Mouse (Mus musculus) myocyte (in vitro differentiated cells): ENCODE results near the gene Tha1. TPM values are rescaled to one million over a fixed set of nuclear protein-coding genes. Genes with fewer than 3 reads are reported as not detected.

Source experiments
- H3K27me3 ChIP-seq: one replicate; pipeline ENCODE4 v1.6.1; 2011; ENCODE audit not compliant: control insufficient read depth, insufficient read depth, insufficient read length
- H3K36me3 ChIP-seq: one replicate; pipeline ENCODE4 v1.6.1; 2011; ENCODE audit not compliant: control insufficient read depth, insufficient read depth
- H3K4me2 ChIP-seq: one replicate; pipeline ENCODE4 v1.6.1; 2011; ENCODE audit warnings: low read depth, control low read depth
- H3K4me3 ChIP-seq: one replicate; pipeline ENCODE4 v1.5.1; 2011; ENCODE audit warnings: mild to moderate bottlenecking, control low read depth, moderate library complexity
- H3K79me2 ChIP-seq: one replicate; pipeline ENCODE4 v1.6.1; 2011; ENCODE audit not compliant: control insufficient read depth, insufficient read depth
- H3ac ChIP-seq: one replicate; pipeline ENCODE4 v1.6.1; 2011; ENCODE audit not compliant: control insufficient read depth, insufficient read length
- CEBPB ChIP-seq: IDR thresholded peaks from 2 replicates; pipeline ENCODE4 v1.6.1; 2011; ENCODE audit warnings: mild to moderate bottlenecking, moderate library complexity; ENCODE audit not compliant: poor library complexity, insufficient read depth, severe bottlenecking
- E2F4 ChIP-seq: IDR thresholded peaks from one replicate; pipeline ENCODE4 v1.6.1; 2011; ENCODE audit warnings: mild to moderate bottlenecking, control low read depth, moderate library complexity; ENCODE audit not compliant: insufficient read depth
- MAX ChIP-seq: IDR thresholded peaks from one replicate; pipeline ENCODE4 v1.6.1; 2011; ENCODE audit warnings: low read depth, mild to moderate bottlenecking, control low read depth
- MYOD1 ChIP-seq, 3 experiments: IDR thresholded peaks; one replicate each; pipeline ENCODE4 v1.6.1; 2011; ENCODE audit warnings: control low read depth in 2 of 3, low read depth in 2 of 3, mild to moderate bottlenecking in 2 of 3, moderate library complexity in 1 of 3; ENCODE audit not compliant: insufficient read length in 2 of 3, control insufficient read depth in 1 of 3
- MYOG ChIP-seq, 3 experiments: IDR thresholded peaks; one replicate each; pipeline ENCODE4 v1.6.1; 2011; ENCODE audit warnings: control low read depth in 2 of 3, low read depth in 2 of 3, mild to moderate bottlenecking in 2 of 3; ENCODE audit not compliant: insufficient read length in 2 of 3, control insufficient read depth in 1 of 3, insufficient read depth in 1 of 3
- POLR2A ChIP-seq: IDR thresholded peaks from one replicate; pipeline ENCODE4 v1.6.1; 2011; ENCODE audit warnings: low read depth, mild to moderate bottlenecking, control low read depth, moderate library complexity; ENCODE audit not compliant: insufficient read length
- POLR2AphosphoS2 ChIP-seq: IDR thresholded peaks from one replicate; pipeline ENCODE4 v1.6.1; 2011; ENCODE audit warnings: low read depth, control low read depth; ENCODE audit not compliant: insufficient read length
- REST ChIP-seq: IDR thresholded peaks from one replicate; pipeline ENCODE4 v1.6.1; 2011; ENCODE audit warnings: mild to moderate bottlenecking, control low read depth, moderate library complexity; ENCODE audit not compliant: insufficient read depth, insufficient read length
- SRF ChIP-seq: IDR thresholded peaks from one replicate; pipeline ENCODE4 v1.6.1; 2011; ENCODE audit warnings: low read depth; ENCODE audit not compliant: control insufficient read depth, insufficient read length
- TCF12 ChIP-seq: IDR thresholded peaks from one replicate; pipeline ENCODE4 v1.6.1; 2011; ENCODE audit warnings: mild to moderate bottlenecking, control low read depth; ENCODE audit not compliant: poor library complexity, insufficient read depth, severe bottlenecking
- TCF3 ChIP-seq: IDR thresholded peaks from one replicate; pipeline ENCODE4 v1.6.1; 2011; ENCODE audit warnings: low read depth, control low read depth; ENCODE audit not compliant: insufficient read length
- USF1 ChIP-seq: IDR thresholded peaks from one replicate; pipeline ENCODE4 v1.6.1; 2011; ENCODE audit warnings: low read depth, mild to moderate bottlenecking, control low read depth, moderate library complexity
- polyA plus RNA-seq: library from polyadenylated mRNA; unstranded; fragments of >200 nt; fragmentation: generic; extraction: Trizol; gene quantifications from one replicate; pipeline ENCODE4 v1.2.1, GENCODE M21; 2012; ENCODE audit warnings: missing spikeins

The Tha1 gene
- polyA plus RNA-seq, 1 experiment = 2.5 TPM

- Histone ChIP-seq H3K4me2 (no peak overlapping the region), H3ac (no peak overlapping the region), H3K36me3 (no peaks in the 10 kb centered on the region), H3K79me2 (no peaks in the 10 kb centered on the region), H3K4me3 (no peak overlapping the region), H3K27me3 (no peaks in the 10 kb centered on the region)
- TF ChIP-seq TCF12 (no peak), USF1 (no peak), SRF (no peak), REST (no peak), POLR2A (no peak)
Observed at GRCm38 (mm10) chr11:117870688-117871365, 2.5 kb downstream of the Tha1 start.

- H3K36me3 ChIP-seq = no peaks in the 10 kb centered on the region
- no peak overlapping the region for H3K4me3 ChIP-seq
- no peak overlapping the region for H3K4me2 ChIP-seq
- H3ac ChIP-seq = no peak overlapping the region
- H3K27me3 ChIP-seq = no peaks in the 10 kb centered on the region
- no peak for TF ChIP-seq MYOG (IDR thresholded peaks at IDR 0.05; ENCODE audit: control insufficient read depth in 1 of 3, insufficient read depth in 1 of 3, insufficient read length in 2 of 3, low read depth in 2 of 3)
- H3K79me2 ChIP-seq = no peaks in the 10 kb centered on the region
Observed at GRCm38 (mm10) chr11:117865988-117866387, 7.3 kb downstream of the Tha1 start.

GRCm38 (mm10) chr11:117864805-117865204, 8.5 kb downstream of the Tha1 start:
- no peaks in the 10 kb centered on the region for H3K36me3 ChIP-seq
- H3K27me3 ChIP-seq = no peaks in the 10 kb centered on the region
- H3K4me2 ChIP-seq = no peak overlapping the region
- TF ChIP-seq TCF3 (no peak), SRF (no peak), TCF12 (no peak), POLR2A (no peak), E2F4 (no peak), MYOD1 (IDR thresholded peaks at IDR 0.05; ENCODE audit: control insufficient read depth in 1 of 3, insufficient read length in 2 of 3, low read depth in 2 of 3) (no peak), POLR2AphosphoS2 (no peak), REST (no peak), MYOG (IDR thresholded peaks at IDR 0.05; ENCODE audit: control insufficient read depth in 1 of 3, insufficient read depth in 1 of 3, insufficient read length in 2 of 3, low read depth in 2 of 3) (no peak), MAX (no peak), CEBPB (no peak), USF1 (no peak)
- H3K79me2 ChIP-seq = no peaks in the 10 kb centered on the region
- no peak overlapping the region for H3ac ChIP-seq
- H3K4me3 ChIP-seq = no peak overlapping the region

GRCm38 (mm10) chr11:117863174-117863856, 10.0 kb downstream of the Tha1 start:
- Histone ChIP-seq H3K36me3 (no peaks in the 10 kb centered on the region), H3K27me3 (no peaks in the 10 kb centered on the region), H3K4me2 (no peak overlapping the region), H3K79me2 (no peaks in the 10 kb centered on the region), H3K4me3 (no peak overlapping the region), H3ac (no peak overlapping the region)
- TF ChIP-seq TCF12 (no peak), REST (no peak), CEBPB (no peak), MAX (no peak), E2F4 (no peak), TCF3 (no peak), SRF (no peak), MYOG (IDR thresholded peaks at IDR 0.05; ENCODE audit: control insufficient read depth in 1 of 3, insufficient read depth in 1 of 3, insufficient read length in 2 of 3, low read depth in 2 of 3) (no peak), MYOD1 (IDR thresholded peaks at IDR 0.05; ENCODE audit: control insufficient read depth in 1 of 3, insufficient read length in 2 of 3, low read depth in 2 of 3) (no peak), POLR2AphosphoS2 (no peak), USF1 (no peak)

GRCm38 (mm10) chr11:117860601-117861000, 12.7 kb downstream of the Tha1 start, which contains the start of gene Tmem235:
Tmem235 (plus strand) TSS chr11:117860752.
- no peak for TF ChIP-seq MYOD1 (IDR thresholded peaks at IDR 0.05; ENCODE audit: control insufficient read depth in 1 of 3, insufficient read length in 2 of 3, low read depth in 2 of 3)
- TF ChIP-seq POLR2AphosphoS2 = peak; percentile 22
- no peak for TF ChIP-seq TCF3
- no peak within 1 kb of the TSS for H3K4me3 ChIP-seq
- H3K4me2 ChIP-seq = no peak within 1 kb of the TSS
- H3ac ChIP-seq = no peak within 1 kb of the TSS
- peaks cover 7% of the 10 kb centered on the region for H3K36me3 ChIP-seq
- no peaks in the 10 kb centered on the region for H3K27me3 ChIP-seq
- peaks cover 9% of the 10 kb centered on the region for H3K79me2 ChIP-seq
